Mouse (Mus musculus) 3T3-L1 (cell line): ENCODE measurements around the gene Arid1b.
A peak's percentile ranks its signal among the peaks of the same experiment; 100 is the strongest.

Experiments
- DNase-seq: peaks from one replicate; pipeline ENCODE4 v3.0.0-alpha.2; 2015; ENCODE audit warnings: low read depth, low spot score

The Arid1b gene

GRCm38 (mm10) chr17:5056654-5057053, 62.5 kb downstream of the Arid1b start:
- DNase-seq: no peak

GRCm38 (mm10) chr17:5057286-5057685, 63.2 kb downstream of the Arid1b start:
- no peak for DNase-seq

DNA sequence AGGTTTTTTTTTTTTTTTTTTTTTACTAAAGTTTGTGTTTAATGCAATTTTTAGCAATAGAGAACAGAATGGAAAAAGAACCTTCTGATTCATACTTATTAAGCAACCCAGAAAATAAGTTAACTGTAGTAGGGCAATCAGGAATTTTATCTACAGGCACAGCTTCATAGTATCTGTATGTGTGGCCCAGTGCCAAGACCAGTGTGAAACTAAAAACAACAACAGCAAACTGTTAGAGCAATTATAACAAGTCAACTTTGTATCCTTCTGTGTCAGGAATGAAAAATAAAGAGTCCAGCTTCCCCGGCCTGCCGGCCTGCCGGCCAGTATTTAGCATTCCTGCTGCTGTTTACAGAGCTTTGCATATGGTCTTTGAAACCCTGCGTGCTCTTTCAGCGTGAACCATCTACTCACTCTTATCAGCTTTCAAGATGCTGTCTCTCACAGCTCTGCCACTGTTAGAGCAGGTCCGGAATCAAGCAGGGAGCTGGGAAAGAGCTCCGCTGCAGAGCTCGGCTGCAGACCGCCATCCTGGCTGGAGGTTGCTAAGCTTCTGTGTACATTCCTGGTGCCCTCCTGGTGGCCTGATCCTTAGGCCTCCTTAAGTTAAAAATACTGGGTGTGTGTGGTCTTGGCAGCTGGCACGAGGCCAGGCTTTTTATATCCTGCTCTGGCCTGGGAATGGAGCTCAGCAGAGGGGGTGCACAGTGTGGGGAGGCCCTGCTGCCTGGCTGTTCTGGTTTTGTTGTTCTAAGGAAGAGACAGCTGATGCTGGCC, 64.0 kb downstream of the Arid1b start:
- DNase-seq: peak; percentile 48

DNA sequence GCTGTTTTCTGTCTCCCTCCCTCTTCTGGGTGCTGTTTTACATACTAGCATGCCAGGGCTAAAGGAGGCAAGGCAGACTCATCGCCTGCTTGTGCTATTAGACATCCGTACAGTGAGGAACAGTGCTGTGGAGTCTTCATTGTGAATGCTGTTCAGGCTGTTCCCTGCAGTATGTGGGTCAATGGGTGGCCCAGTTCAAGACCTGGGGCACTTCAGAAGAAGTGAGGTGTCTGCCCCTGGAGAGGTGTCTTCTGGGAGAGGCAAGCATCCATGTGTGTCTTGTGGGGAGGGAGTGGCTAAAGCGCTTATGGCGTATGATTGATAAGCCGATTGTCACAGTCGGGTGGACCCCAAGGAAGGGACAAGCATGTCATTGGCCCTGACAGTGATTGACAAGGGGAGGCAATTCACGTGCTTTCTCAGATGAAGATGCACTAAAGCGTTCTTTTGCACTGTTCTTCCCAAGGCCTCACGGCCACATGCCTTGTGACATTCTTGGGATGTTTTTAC, 65.0 kb downstream of the Arid1b start:
- DNase-seq: no peak

DNA sequence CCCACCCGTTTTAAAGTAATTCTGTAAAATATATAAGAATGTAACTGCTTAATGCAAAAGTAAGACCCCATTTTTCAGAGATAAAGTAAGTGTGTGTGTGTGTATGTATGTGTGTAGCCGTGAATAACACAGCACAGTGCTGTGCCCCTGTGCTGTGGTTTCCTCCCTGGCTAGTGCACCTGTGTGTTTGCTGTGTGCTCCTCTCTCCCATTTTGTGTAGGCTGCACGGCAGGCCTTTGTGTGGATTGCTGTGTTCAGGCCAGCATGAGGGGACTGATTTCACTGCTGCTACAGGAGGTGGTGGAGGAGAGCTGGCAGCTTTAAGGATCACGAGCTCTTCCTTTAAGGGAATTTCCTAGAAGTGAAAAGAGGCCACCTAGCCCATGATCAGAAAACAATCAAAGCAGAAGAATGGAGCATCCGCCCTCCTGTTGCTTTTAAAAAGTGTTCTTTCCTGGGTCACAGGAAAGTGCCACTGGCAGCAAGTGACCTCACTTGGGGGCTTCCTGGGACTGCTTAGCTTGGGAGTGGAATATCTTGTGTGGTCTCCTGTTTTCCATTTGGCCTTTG, 66.5 kb downstream of the Arid1b start:
- DNase-seq: no peak

DNA sequence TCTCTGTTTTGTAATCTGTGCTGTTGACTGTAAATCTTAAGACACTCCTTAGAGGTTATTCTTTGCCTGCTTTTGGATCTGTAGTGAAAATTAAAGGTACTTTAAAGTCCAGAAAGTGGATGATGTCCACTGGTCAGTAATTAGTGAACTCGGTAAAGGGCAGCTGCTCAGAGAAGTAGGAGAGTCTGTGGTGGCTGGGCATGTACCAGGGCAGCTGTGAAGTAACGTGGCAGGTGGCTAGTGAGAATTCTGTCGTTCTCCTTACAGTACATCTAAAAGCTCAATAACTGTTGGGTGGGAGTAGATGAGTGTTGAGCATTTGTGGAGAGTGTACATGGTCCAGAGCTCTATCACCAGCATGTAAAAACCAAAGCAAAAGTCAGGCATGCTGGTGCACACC, 67.1 kb downstream of the Arid1b start:
- DNase-seq: no peak

DNA sequence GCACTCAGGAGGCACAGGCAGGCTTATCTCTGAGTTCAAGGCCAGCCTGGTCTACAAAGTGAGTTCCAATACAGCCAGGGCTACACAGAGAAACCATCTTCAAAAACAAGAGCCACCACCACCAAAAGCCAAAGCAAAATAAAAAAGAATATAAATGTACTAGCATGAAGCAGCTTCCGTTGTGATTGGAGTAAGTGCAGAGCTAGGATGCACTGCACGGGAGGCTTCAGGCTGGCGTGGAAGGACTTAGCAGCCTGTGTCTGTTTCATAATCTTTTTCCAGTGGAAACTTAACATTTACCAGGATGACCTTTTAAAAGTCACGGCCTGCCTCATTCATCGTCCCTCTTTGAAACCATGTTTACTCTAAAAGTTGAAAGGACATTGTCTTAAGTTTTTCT, 67.5 kb downstream of the Arid1b start:
- DNase-seq: no peak

- no peak for DNase-seq
Observed at GRCm38 (mm10) chr17:5063471-5064176, 69.5 kb downstream of the Arid1b start.

DNA sequence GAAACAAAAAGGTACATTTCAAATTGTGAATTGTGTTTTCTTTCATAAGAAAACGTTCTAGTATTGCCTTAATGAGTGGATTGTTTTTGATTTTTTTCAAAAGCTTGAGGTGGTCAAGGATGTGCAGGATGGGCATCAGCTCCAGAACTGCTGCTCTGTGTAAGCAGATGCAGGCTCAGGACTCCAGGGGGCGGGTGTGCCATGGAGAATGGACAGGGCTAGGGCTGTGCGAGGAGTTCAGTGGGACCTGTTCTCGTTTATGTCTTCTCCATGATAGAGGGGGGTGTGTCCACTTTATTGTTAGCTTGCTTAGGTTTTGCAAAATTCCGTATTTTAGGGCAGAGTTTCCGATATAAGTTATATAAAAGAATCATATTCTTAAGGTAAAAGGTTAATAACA, 70.6 kb downstream of the Arid1b start:
- no peak for DNase-seq

DNA sequence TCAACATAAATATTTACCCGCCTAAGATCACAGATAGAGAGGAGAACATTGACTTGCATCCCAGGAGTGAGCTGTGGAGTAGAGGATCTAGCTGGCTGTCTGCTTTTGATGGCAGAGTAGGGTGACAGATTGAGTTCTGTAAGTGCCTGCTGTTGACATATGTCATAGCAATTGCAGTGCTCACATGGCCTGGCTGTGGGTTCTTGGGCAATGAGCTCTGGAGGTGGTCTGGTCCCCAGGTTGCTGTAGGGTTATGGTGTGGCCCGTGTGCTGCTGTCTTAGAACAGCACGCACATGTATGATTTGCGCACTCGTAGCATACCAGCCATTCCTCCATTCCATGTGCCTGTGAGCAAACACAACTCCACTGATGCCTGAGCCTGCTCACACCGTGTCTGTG, 71.1 kb downstream of the Arid1b start:
- no peak for DNase-seq

DNA sequence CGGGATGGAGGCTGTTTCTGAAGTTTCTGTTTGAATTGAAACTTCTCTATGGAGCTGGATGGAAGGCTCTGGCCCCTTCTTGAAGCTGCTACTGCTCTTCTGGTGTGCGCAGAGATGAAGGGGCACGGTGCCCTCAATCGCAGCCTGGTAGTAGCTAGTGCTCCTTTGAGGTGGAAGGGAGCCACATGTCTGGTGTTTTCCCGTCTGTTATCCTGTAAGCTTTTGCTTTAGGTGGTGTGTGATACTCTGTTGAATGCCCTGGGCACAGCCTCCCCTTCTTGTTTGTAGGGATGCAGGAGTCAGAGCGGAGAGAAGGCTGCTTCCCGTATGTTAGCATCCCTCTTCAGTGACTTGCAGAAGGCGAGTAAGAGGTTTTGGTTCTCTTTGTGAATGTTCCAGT, 72.7 kb downstream of the Arid1b start:
- no peak for DNase-seq

DNA sequence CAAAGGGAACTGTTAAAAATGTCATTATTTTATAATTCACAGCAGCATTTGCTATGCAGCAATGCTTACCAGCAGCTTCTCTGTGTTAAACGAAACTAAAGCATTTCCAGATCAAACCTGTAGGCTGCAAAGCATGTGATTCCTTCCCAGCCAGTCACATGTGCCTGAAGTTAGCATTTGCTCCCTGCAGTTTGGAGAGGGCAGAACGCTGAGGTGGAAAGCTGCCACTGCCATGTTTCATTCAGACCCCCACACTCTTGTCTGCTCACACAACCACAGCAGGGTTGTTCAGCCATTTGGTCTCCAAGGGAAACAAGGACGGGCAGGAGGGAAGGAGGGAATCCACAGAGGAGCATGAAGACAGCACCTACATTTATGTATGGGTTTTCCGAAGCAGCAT, 73.1 kb downstream of the Arid1b start:
- no peak for DNase-seq

- no peak for DNase-seq
Observed at GRCm38 (mm10) chr17:5070399-5070798, 76.3 kb downstream of the Arid1b start.

GRCm38 (mm10) chr17:5072539-5072938, 78.4 kb downstream of the Arid1b start:
- DNase-seq: no peak

DNA sequence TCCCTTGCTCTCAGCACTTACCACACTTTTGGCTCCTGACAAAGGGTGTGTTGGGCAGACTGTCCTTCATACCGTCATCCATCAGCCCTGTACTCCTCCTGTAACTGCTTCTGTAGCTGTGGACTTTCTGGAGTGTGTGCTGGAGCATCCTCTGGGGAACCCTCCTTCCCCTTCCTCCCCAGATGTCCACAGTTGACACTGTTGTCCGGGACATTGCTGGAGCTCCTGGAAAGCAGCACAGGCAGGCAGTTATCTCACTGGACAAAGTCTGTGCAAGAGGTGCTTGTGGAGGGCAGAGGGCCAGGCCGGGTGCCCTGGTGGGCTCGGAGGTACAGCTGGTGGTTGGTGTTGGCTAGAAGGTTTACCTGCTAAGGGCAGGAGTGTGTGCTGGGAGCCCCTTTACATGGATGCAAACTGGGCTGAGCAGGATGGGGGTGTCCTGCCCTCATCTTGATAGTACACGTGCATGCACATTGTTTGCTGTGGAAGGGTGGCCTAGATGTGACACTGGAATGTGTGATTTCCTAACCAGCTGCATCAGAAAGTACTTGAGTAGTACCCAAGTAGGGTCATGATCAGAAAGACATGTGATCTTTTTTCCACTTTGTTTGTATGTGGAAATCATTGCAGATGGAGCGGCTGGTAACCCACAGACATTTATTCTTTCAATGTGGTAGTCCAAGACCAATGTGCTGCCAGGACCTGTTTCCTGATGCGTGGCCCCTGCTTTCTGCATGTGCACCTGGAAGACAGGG, 80.8 kb downstream of the Arid1b start:
- DNase-seq: no peak

GRCm38 (mm10) chr17:5077996-5078395, 83.9 kb downstream of the Arid1b start:
- DNase-seq: no peak

- peak; percentile 6 for DNase-seq
Observed at GRCm38 (mm10) chr17:5078576-5078975, 84.4 kb downstream of the Arid1b start.

DNA sequence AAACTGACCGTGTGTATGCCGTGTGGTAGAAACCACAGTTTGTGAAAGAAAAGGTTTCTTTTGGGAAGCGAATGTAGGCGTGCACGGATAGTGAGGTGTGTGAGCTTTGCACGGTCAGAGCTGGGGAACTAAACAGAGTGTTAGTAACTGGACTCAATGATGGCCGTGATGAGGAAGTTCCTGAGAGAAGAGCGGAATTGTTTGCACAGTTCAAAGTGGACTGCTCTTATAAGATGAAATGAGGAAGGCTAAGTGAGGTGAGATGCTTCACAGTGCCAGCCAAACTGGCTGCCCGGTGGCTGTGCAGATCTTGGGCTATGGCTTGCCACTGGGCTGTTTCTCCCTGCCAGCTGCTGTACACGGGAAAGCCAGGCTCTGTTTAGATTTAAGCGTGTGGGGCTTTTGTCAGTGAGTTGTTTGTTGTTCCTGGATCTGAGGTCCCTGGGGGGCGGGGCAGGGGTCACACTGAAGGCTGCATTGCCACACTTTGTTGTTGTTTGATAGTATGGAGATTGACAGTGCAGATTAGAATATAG, 86.8 kb downstream of the Arid1b start:
- DNase-seq: no peak

DNA sequence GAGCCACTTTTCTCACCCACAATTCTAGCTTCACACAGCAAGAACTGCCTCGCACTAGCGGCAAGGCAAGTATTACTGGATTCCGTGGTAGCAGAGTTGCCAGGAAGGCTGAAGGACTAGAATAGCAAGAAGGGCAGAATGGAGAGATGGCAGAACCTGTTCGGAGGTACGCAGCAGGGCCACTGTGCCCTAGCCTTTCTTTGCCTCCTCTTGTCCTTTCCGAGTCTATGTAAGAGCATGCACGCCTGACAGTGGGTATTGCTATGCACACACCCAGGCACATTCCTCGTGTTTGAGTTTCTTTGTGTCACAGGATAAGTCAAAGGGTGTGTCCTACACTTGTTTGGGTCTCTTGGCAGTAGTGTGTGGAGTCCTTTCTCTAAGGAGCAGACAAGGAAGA, 88.1 kb downstream of the Arid1b start:
- DNase-seq: no peak

- no peak for DNase-seq
Observed at GRCm38 (mm10) chr17:5083497-5083896, 89.4 kb downstream of the Arid1b start.

DNA sequence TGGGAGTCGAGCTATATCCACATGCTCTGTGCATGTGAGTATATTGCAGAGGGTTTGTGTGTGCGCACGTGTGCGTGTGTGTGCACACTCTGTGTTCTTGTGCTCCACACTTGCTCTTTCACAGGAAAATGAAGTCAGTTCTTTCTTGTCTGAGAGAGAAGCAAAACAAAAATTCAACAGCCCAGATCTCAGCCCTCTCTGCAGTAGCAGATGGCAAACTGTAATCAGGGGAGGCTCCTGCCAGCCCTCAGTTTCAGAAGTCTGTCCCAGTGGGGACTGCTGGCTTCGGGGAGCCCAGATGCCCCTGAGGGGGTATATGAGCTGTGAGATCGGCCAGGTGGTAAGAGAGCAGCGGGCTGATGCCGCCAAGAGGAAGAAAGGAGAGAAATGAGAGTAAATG, 90.0 kb downstream of the Arid1b start:
- DNase-seq: no peak

- no peak for DNase-seq
Observed at GRCm38 (mm10) chr17:5085004-5085403, 90.9 kb downstream of the Arid1b start.
